Mouse (Mus musculus): ENCODE results near the gene Htra2. TPM values are rescaled to one million over a fixed set of nuclear protein-coding genes. Genes with fewer than 3 reads are reported as not detected.

The Htra2 gene
- total RNA-seq (2015): 128 and 129 TPM in 2 replicates
- 77.3 and 82.3 TPM in 2 replicates for total RNA-seq (2017)

GRCm38 (mm10) chr6:83054871-83055431 lies at the start of gene Htra2:
Gene Htra2, minus strand, starts transcription at chr6:83055273.
- peak; percentile 2; the same call in 1 of the 2 replicates for ATAC-seq (replicated peaks; ENCODE audit: poor library complexity)

DNA sequence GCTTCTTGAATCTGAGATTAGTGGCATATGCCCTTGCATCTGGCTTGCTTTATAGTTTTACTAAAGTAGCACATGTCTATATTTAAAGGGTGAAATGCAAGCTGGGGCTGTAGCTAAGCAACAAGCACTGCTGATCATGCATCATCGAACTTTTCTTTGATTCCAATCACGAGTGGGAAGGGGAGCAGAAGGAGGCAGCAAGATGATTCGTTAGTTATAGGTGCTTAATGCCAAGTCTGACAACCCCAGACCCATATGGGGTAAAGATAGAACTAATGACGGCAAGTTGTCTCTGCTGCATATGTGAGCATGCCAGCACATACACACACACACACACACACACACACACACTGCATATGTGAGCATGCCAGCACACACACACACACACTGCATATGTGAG lies 49.1 kb upstream of the Htra2 start:
- no peak for ATAC-seq (replicated peaks; ENCODE audit: poor library complexity)

GRCm38 (mm10) chr6:83103130-83103650 lies 48.1 kb upstream of the Htra2 start:
- ATAC-seq (replicated peaks; ENCODE audit: poor library complexity): no peak

- peak; percentile 70 for ATAC-seq (replicated peaks; ENCODE audit: poor library complexity)
These were observed 46.8 kb upstream of the Htra2 start for GRCm38 (mm10) chr6:83101688-83102556.

- ATAC-seq (replicated peaks; ENCODE audit: poor library complexity): peak; percentile 87
These were observed 46.2 kb upstream of the Htra2 start, which contains the start of the genes Ccdc142 and Gm42688 for GRCm38 (mm10) chr6:83101316-83101687. Gene Ccdc142, plus strand, starts transcription at chr6:83101601. Gene Gm42688, plus strand, starts transcription at chr6:83101617.

- ATAC-seq (replicated peaks; ENCODE audit: poor library complexity): no peak
These were observed 43.3 kb upstream of the Htra2 start for GRCm38 (mm10) chr6:83098411-83098810.

GRCm38 (mm10) chr6:83095968-83096367 lies 40.9 kb upstream of the Htra2 start:
- ATAC-seq (replicated peaks; ENCODE audit: poor library complexity): no peak

GRCm38 (mm10) chr6:83092416-83093127 lies 37.5 kb upstream of the Htra2 start:
- no peak for ATAC-seq (replicated peaks; ENCODE audit: poor library complexity)

GRCm38 (mm10) chr6:83087926-83088260 lies 32.8 kb upstream of the Htra2 start:
- no peak for ATAC-seq (replicated peaks; ENCODE audit: poor library complexity)

DNA sequence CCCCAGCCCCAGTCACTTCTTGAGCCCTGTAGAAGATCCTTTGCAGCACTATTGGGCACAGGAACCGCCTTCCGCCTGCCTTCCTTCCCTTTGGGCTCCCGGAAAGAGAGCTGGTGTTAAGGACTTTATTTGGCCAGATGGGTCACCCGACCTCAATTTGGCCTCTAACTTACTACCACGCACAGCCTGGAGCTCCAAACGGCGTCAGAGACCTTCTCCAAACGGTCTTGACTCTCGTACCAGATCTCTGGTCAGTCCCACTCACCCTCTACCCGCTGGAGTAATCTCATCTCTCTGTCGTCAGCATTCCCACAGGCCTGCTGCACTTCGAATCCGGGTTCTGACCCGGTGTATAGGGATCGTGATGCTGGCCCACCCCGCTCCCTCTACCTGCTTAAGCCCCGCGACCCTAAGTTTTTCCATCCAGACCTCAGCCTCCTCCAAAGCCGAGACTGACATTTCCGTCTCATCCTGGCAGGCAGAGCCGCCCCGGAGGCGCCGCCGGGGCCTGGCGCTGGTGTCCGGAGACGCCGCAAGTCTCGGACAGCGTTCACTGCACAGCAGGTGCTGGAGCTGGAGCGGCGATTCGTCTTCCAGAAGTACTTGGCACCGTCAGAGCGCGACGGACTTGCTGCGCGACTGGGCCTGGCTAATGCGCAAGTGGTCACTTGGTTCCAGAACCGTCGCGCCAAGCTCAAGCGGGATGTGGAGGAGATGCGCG lies 32.3 kb upstream of the Htra2 start:
- no peak for ATAC-seq (replicated peaks; ENCODE audit: poor library complexity)

DNA sequence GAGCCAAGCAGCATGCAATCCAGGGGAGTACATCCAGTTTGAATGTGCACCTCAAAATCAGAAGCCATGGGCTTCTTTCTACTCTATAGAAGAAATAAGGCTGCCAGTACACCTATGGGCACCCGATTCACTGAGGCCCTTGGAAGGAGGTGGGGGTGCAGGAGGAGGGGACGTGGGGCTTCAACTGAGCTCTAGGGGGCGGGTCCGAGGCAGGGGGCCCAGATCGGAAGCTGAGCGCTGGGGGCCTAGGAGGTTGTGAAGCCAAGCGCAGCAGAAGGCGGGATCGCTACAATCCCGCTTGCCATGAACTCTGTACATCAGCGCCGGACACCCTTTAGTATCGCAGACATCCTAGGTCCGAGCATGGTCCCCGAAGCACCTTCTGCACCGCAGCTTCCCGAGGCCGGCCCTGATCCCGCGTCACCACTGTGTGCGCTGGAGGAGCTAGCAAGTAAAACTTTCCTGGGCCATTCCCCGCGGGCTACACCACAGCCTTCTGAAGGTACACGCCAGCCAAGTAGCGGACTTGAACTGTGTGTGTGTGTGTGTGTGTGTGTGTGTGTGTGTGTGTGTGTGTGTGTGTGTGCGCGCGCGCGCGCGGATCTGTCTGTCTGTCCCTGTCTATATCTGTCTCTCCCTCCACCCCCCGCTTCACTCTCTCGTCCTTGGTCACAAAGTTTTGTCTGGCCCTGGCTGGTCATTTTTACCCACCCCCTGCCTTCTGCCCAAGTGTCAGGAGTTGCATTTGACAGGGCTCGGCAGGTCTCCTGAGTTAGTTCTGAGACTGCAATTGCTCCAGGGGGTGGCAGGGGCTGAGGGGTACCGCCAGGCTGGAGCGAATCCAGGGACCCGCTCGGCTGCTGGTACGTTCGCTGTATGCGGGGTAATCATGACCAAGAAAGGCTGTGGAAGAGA lies 31.3 kb upstream of the Htra2 start, which contains the start of gene Lbx2:
Lbx2 (plus strand) TSS at position 247 of the 915 bp plus-strand sequence.
- ATAC-seq (replicated peaks; ENCODE audit: poor library complexity): peak; percentile 39

- no peak for ATAC-seq (replicated peaks; ENCODE audit: poor library complexity)
These were observed 29.4 kb upstream of the Htra2 start for GRCm38 (mm10) chr6:83084477-83084876.

- no peak for ATAC-seq (replicated peaks; ENCODE audit: poor library complexity)
These were observed 28.4 kb upstream of the Htra2 start for GRCm38 (mm10) chr6:83083497-83083896.

DNA sequence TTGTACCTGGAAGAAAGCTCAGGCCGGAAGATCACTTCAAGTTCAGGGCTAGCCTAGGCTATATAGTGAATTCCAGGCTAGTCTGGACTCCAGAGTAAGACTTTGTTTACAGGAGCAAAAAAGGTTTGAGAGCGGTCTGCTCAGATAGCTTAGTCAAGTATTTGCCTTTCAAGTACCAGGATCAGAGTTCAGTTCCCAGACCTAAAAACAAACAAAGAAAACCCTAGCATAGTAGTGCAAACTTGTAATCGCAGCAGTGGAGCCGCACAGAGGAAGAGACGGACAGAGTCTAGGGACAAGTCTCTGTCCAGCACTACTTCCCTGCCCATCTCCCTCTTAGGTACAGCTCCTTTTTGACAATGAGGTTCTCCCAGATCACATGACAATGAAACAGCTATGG lies 25.1 kb upstream of the Htra2 start:
- ATAC-seq (replicated peaks; ENCODE audit: poor library complexity): no peak

GRCm38 (mm10) chr6:83078324-83078858 lies 23.3 kb upstream of the Htra2 start:
- ATAC-seq (replicated peaks; ENCODE audit: poor library complexity): peak; percentile 92

DNA sequence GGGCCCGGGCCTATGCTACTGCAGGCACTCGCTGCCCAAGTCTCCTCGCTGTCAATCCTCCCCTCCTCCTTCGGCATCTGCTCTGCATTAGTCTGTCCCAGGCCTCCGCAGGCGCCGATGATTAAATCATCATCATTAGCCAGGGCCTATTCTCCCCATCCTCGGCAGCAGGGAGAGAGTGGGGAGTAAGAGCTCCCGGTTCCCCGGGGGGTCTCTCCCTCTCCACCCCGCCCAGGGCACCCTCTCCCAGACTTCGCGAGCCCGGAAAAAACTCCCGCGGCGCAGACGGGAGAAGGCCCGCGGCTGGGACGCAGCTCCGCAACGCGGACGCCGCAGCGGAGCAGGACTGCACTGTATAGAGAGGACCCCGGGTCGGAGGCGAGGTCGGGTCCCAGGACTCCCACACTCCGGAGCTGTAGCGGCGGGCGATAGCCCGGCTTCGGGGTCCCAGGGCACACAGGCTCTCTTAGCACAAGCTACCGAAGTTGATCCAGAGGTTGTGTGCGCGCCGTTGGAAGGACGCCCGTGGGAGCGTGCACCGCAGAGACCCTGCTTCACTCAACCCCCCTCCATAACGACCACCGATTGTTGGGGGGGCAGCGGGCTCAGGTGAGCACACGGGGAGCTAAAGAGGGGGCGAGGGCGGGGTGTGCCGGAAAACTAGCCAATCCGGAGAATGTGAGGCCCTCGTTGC lies 22.7 kb upstream of the Htra2 start, which contains the start of gene Pcgf1:
Pcgf1 (plus strand) TSS at position 240 of the 694 bp plus-strand sequence.
- peak; percentile 15 for ATAC-seq (replicated peaks; ENCODE audit: poor library complexity)

- 0 out of 2 replicates have a peak, but pooled peaks have one; percentile 19 for ATAC-seq (replicated peaks; ENCODE audit: poor library complexity)
These were observed 19.9 kb upstream of the Htra2 start for GRCm38 (mm10) chr6:83074979-83075378.

DNA sequence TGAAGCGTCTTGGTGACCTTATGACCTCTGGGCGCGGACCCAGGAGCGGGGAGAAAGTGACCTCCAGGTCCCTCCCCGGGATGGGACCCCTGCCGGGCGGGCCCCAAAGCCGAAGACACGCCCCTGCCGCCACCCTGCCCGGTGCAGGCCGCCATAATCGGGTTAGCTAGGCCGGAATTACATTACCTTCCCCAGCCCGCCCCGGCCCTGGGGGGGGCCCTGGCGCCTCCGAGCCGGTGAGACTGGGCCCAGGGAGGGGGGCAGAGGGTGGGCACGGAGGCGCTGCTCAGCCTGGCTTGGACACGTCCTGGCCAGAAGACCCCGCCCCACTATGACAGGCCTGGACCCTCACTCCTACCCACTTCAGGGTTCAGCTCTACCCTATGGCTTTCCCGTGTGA lies 16.1 kb upstream of the Htra2 start:
- ATAC-seq (replicated peaks; ENCODE audit: poor library complexity): no peak
